Mouse (Mus musculus) ES-Bruce4 (cell line): ENCODE measurements around the gene Fbxl18. TPM values are rescaled to one million over a fixed set of nuclear protein-coding genes. Genes with fewer than 3 reads are reported as not detected.
A peak's percentile ranks its signal among the peaks of the same experiment; 100 is the strongest.

Experiments used
- H3K27ac ChIP-seq: 2 replicates; pipeline ENCODE4 v1.5.1; 2012; ENCODE audit warnings: low read length, inconsistent platforms; ENCODE audit not compliant: insufficient read depth
- H3K27me3 ChIP-seq: 2 replicates; pipeline ENCODE4 v1.6.1; 2012; ENCODE audit warnings: mild to moderate bottlenecking, low read length, inconsistent platforms; ENCODE audit not compliant: control insufficient read depth, poor library complexity, insufficient read depth, severe bottlenecking
- H3K36me3 ChIP-seq: 2 replicates; pipeline ENCODE4 v1.6.1; 2012; ENCODE audit warnings: inconsistent platforms, mild to moderate bottlenecking, low read length, moderate library complexity; ENCODE audit not compliant: control insufficient read depth, poor library complexity, insufficient read depth, severe bottlenecking
- H3K4me1 ChIP-seq: one replicate; pipeline ENCODE4 v1.8.1; 2011; ENCODE audit warnings: low read length; ENCODE audit not compliant: control insufficient read depth, insufficient read depth
- H3K4me3 ChIP-seq: 2 replicates; pipeline ENCODE4 v1.5.1; 2011; ENCODE audit warnings: low read depth, mild to moderate bottlenecking, low read length
- H3K9ac ChIP-seq: 2 replicates; pipeline ENCODE4 v1.6.1; 2012; ENCODE audit warnings: low read depth, mild to moderate bottlenecking, inconsistent platforms; ENCODE audit not compliant: poor library complexity, severe bottlenecking
- H3K9me3 ChIP-seq: replicated peaks from 2 replicates; pipeline ENCODE4 v1.6.1; 2012; ENCODE audit warnings: mild to moderate bottlenecking, low read length, inconsistent platforms; ENCODE audit not compliant: control insufficient read depth, poor library complexity, insufficient read depth, severe bottlenecking
- CTCF ChIP-seq: IDR thresholded peaks from one replicate; pipeline ENCODE4 v1.8.1; 2011; ENCODE audit warnings: low read depth, low read length
- EP300 ChIP-seq: IDR thresholded peaks from 2 replicates; pipeline ENCODE4 v1.6.1; 2011; ENCODE audit warnings: low read depth, low read length; ENCODE audit not compliant: insufficient read depth
- POLR2A ChIP-seq: IDR thresholded peaks from one replicate; pipeline ENCODE4 v1.8.1; 2011; ENCODE audit warnings: low read length; ENCODE audit not compliant: insufficient read depth
- polyA plus RNA-seq: library from polyadenylated mRNA; stranded (reverse); fragments of >200 nt; gene quantifications from 2 replicates; pipeline ENCODE4 v1.2.4, GENCODE M21; 2011; ENCODE audit warnings: low read depth; ENCODE audit not compliant: missing spikeins, insufficient read depth, insufficient read length

Fbxl18 gene
- polyA plus RNA-seq: 19.3 and 21.2 TPM in 2 replicates

DNA sequence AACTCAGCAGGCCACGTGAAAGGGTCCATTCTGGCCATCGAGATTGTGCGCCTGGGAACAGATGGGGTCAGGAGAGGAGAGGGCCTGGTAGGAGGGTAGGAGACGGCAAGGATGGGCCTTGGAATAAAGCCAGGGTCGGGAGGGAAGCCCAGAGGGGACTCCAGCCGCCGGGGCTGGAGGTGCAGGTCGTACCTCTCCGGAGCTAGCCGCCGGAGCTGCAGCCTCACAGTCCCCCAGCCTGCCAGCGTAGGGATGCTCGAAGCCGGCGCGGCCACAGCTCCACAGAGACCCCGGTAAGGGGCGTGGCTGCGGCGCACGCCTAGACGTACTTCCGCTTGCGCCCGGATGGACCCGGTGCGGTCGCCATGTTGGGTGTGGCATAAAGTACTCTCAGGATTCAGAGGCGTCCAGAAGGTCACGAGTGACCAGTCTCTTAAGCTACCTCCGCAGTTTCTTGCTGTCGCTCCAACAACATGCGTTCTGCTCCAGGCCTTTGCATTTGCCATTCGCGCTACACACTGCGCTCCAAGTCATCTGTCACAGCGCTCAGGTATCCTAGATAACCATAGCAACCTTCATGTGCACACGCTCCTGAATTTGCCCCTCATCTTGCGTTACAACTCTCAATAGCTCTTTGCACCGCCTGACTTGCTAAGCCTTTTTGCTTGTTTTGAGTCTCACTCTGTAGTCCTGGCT is at the start of gene Fbxl18:
TSS of gene Fbxl18 (minus strand) at position 504 of the 696 bp plus-strand sequence.
- Histone ChIP-seq H3K36me3 (0 out of 2 replicates have a peak, but pooled peaks cover 2% of the 10 kb centered on the region), H3K27me3 (no peaks in the 10 kb centered on the region), H3K4me3 (peak within 1 kb of the TSS; percentile 96), H3K4me1 (no peaks in the 10 kb centered on the region), H3K27ac (peak within 1 kb of the TSS; percentile 26; the same call in 1 of the 2 replicates), H3K9me3 (no peaks in the 10 kb centered on the region), H3K9ac (peak within 1 kb of the TSS; percentile 35)
- TF ChIP-seq EP300 (no peak), POLR2A (peak; percentile 86), CTCF (no peak)

DNA sequence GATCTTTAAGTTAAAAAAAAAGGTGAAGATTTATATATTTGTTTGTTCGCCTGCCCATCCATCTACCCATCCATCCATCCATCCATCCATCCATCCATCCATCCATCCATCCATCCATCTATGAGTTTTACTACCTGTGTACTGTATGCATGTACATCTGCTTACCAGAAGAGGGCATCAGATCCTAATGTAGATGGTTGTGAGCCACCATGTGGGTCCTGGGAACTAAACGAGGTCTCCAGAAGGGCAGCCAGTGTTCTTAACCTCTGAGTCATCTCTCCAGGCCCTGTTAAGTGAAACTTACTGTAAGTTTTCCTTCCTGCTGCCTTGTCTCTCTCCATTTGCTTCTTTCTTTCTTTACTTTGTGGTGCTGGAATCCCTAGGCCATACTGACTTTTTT is 45.2 kb upstream of the Fbxl18 start:
- H3K27ac ChIP-seq: no peak overlapping the region
- H3K27me3 ChIP-seq: no peaks in the 10 kb centered on the region
- no peak for TF ChIP-seq POLR2A
- TF ChIP-seq CTCF: peak; percentile 30
- no peak for TF ChIP-seq EP300
- H3K9ac ChIP-seq: no peak overlapping the region
- H3K9me3 ChIP-seq: no peaks in the 10 kb centered on the region
- no peak overlapping the region for H3K4me3 ChIP-seq
- no peaks in the 10 kb centered on the region for H3K36me3 ChIP-seq
- H3K4me1 ChIP-seq: peaks cover 3% of the 10 kb centered on the region

- Histone ChIP-seq H3K27ac (peak overlapping the region; percentile 80), H3K4me3 (peak overlapping the region; percentile 58)
Observed at GRCm38 (mm10) chr5:142937956-142938727, 42.9 kb upstream of the Fbxl18 start.

DNA sequence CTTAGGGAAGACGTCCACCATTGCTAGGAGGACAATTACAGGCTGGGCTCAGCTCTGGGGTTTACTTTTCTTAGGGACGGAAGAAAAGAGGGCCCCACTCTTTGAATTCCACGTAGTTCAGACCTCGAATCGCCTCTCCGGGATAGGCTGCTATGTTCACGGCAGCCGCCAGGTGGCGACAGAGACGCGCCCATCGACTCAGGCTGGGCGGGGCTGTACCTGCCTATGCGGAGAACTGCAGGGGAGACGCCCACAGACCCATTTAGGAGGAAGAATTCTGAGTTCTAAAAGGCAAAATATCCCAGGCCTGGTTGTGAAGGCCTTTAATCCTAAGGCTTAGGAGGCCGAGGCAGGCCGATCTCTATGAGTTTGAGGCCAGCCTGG is 41.1 kb upstream of the Fbxl18 start:
- TF ChIP-seq CTCF (peak; percentile 98), EP300 (no peak)
- Histone ChIP-seq H3K36me3 (no peaks in the 10 kb centered on the region), H3K9ac (no peak overlapping the region), H3K27ac (no peak overlapping the region), H3K4me1 (peaks cover 9% of the 10 kb centered on the region), H3K9me3 (no peaks in the 10 kb centered on the region), H3K4me3 (peak overlapping the region; percentile 37), H3K27me3 (no peaks in the 10 kb centered on the region)

More at GRCm38 (mm10) chr5:142937956-142938727, 42.9 kb upstream of the Fbxl18 start:
- H3K9ac ChIP-seq: peak overlapping the region; percentile 64
- H3K9me3 ChIP-seq: no peaks in the 10 kb centered on the region
- H3K36me3 ChIP-seq: no peaks in the 10 kb centered on the region
- TF ChIP-seq POLR2A (no peak), EP300 (no peak)
- peaks cover 3% of the 10 kb centered on the region for H3K4me1 ChIP-seq
- no peaks in the 10 kb centered on the region for H3K27me3 ChIP-seq

- peak; percentile 38 for TF ChIP-seq CTCF
- no peak for TF ChIP-seq EP300
- Histone ChIP-seq H3K4me3 (peak overlapping the region; percentile 37), H3K27me3 (no peaks in the 10 kb centered on the region), H3K9ac (no peak overlapping the region), H3K4me1 (peaks cover 12% of the 10 kb centered on the region), H3K27ac (no peak overlapping the region), H3K36me3 (no peaks in the 10 kb centered on the region), H3K9me3 (no peaks in the 10 kb centered on the region)
Observed at GRCm38 (mm10) chr5:142935642-142936335, 40.6 kb upstream of the Fbxl18 start.
